Mouse (Mus musculus) kidney, postnatal 25 days (tissue): ENCODE data around the gene Shroom2.
A peak's percentile ranks its signal among the peaks of the same experiment; 100 is the strongest.

Source experiments
- DNase-seq, 2 experiments: peaks; one replicate each; pipeline ENCODE4 v3.0.0; 2021; ENCODE audit warnings: mixed read lengths in 2 of 2

Shroom2 gene

DNA sequence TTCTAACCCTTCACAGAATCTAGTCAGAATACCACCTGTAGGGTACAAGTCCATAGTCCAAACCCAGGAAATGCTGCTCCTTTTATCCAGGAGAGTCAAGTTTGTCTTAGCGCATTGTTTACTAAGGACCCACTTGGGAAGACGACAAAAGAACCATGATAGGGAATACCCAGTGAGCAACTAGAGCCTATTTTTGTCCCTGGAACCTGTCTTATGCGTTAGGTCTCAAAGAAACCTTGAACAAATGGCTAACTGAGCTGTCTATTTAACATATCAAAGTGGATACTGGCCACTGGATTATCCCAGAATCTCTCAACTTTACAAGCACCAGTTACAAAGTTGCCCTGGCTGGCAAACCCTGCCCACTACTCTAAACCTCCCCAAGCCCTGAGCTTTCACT is 67.6 kb downstream of the Shroom2 start:
- no peak for DNase-seq

GRCm38 (mm10) chrX:152690788-152691291 is 78.4 kb downstream of the Shroom2 start:
- DNase-seq, result no peak

DNA sequence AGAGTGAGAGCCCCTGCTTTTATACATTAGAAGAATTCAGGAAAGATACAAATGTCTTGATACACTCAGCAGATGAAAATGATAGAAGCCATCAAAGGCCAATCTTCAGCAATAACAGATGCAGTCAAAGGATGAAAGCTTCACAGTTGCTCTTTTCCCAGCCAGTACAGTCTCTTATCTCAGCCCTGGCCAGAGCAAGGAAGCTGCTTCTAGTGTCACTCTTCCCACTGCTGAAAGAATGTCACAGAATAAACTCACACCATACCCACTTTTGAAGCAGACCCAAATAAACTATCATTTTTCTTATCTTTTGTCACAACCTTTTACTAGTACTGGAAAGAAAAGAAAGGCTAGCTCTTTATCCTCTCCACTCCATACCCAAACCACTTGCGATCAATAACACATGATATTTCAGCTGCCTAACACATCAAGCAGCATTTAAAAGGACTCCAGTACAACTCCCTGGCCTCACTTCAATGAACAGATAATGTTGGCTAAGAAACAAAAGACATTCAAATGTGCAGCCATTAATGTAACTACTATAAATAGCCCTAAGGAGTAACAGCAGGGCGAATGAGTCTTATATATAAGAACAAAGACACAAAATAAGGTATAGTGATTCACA is 90.0 kb downstream of the Shroom2 start:
- DNase-seq, result no peak

DNA sequence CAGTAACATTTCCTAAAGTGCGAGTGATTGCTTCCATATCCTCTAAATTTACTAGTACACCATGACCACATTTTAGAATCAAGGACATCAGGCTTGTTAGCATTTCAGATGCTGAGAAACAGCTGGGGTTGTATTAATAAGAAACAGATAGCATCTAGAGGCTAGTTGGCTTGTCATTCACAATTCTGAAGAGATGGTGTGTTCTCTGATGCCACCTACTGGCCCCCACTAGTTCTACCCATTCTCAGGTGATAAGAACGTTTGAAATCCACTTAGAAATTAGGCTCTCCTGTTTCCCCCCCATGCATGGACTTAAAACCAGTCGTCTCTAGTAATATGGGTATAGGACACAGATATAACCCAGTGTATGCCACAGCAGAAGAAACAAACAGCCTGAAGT is 92.9 kb downstream of the Shroom2 start:
- DNase-seq, result peak in 1 of 2 experiments; percentile 4

- DNase-seq, result peak; percentile 11 to 39
Measured at GRCm38 (mm10) chrX:152673431-152673830, 95.8 kb downstream of the Shroom2 start.

DNA sequence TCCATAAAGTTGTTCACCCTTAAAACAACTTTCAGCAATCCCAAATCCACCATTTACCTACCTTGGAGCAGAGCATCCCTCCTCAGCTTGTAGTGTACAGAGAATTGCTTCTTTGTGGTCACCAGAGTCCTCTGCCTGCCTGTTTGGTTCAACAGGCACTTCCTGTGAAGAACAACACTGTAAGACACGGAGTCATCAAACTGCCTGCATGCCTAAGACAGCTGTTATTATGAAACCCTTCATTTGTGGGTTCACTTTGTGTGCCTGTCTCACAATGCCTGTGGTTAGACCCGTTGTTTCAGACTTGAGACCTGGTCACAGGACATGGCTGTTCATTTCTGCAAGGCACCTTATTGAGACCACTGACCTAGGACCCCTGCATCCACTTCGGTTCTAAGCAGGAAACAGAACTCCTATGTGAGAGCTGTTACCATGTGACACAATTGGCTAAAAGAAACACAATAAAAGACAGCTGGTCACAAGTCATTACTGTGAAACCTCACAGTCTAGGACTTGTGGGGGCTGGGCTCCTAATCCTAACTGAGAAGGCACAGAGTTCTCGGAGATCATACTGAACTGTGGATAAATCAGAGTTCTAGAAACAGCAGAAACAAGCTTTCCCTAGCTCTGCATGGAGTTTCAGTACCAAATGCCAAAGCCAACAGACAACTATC is 111.8 kb downstream of the Shroom2 start:
- no peak for DNase-seq

DNA sequence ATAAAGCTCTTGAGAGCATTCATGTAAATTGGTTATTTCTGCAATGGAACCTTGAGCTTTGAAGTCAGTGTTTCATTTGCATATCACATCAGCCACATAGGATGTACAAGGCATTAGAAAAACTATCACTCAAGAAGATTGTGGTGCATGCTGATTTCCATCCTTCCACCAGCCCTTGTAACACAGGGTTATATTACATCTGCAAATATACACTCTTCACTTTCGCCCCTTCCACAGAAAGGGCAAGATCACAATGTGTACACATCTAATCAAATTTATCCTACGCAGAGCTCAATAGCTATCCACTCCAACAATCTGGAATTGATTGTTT is 112.7 kb downstream of the Shroom2 start:
- DNase-seq, result no peak

DNA sequence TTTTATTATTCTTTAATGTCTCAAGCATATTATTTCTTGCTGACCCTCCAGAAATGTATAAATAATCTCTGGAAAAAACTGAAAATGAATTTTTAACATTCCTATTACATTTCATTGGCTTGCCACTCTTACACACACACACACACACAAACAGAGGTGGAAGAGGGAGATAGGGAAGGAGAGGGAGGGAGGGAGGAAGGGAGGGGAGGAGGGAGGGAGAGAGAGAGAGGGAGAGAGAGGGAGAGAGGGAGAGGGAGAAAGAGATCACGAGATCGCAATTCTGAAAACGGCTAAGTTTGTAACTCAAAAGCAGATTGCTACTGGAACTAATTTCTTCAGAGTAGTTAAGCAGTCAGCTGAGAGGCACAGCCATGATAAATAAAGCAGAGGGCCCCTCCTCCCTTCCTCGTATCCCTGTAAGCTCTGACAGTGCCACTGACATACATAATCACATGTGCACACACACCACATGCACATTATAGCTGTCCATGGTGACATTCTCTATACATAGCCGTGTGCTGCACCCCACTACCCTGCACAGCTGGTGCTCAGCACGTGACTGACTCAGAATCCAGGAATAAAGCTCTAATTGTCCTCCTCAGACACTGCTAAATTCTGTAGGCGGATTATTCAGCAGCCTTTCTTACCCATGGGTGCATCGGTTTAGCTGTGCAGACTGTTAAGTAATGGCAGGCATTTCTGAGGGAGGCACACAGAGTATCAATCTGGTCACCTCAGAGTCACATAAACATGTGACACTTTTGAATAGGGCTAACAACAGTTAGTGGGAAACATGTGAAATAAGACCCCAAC is 113.3 kb downstream of the Shroom2 start:
- DNase-seq, result no peak

GRCm38 (mm10) chrX:152652676-152653075 is 116.6 kb downstream of the Shroom2 start:
- DNase-seq, result no peak

DNA sequence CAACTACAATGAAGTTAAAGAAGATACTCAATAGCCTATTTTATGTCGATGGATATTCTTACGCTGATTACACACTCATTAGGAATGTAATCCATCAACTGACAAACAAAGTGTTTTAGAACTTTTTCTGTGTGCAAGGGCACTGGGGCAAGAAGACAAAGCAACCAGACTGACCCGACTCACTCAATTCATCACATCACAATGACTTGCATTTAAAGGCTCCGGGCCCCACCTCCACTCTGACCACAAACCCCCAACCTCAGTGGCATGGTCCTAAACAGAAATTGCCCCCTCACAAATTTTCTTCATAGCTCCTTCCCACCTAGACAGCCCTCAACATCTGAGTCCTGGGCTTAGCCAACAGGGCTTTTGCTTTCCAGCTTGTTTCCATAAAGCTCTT is 124.4 kb downstream of the Shroom2 start:
- DNase-seq, result no peak

- DNase-seq, result no peak
Measured at GRCm38 (mm10) chrX:152643679-152644638, 125.3 kb downstream of the Shroom2 start.

DNA sequence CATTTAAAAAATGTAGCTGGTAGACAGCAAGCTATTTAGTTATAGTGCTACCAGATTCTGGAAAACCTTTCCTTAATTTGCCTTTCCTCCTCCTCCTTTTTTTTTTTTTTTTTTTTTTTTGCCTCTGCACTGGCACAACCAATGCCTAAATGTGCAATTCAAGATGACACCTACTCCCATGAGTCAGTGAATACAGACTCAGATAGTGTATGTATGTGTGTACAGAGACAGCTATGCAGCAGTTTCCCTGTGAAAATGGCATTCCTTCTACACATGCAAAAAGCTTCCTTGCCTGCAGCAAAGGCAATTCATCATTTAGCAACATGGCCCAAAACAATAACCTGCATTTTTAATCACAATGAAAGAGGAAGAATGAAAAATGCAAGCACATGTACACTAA is 126.1 kb downstream of the Shroom2 start:
- no peak for DNase-seq

DNA sequence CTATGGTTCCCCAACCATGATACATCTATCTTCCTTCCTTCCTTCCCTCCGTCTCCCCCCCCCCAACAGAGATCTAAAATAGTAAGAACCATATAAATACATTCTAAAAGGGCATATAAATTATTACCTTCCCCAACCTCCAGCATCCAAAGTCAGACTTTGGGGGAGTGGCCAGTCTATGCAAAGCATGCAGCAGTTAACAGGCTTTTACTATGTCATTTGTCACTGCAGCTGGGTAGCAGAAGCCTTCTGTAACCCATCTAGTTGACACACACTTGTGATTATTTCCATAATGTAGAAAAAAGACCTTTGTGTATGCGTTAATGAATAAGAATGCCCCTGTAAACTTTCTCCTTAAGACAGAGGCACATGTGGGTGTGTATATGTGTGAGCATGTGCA is 126.6 kb downstream of the Shroom2 start:
- DNase-seq, result no peak

DNA sequence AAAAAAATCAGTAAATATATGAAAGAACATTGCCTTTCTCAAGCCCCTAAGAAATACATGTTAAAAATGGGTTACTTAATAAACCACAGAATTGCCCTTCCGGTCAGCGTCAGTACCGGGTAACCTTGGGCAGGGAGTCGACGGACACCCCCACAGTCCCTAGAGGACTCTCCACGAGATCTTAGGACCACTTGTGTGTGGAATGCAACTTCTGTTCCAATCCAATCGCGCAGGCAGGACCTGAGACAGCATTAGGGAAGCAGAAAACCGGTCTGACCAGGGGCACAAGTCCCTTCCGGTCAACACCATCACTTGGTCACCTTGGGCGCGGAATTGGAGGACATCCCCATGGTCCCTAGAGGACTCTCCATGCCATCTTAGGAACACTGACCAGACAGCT is 133.9 kb downstream of the Shroom2 start:
- no peak for DNase-seq

- no peak for DNase-seq
Measured at GRCm38 (mm10) chrX:152621407-152621806, 147.9 kb downstream of the Shroom2 start.

- peak; percentile 71 to 72 for DNase-seq
Measured at GRCm38 (mm10) chrX:152620917-152621316, 148.3 kb downstream of the Shroom2 start.

DNA sequence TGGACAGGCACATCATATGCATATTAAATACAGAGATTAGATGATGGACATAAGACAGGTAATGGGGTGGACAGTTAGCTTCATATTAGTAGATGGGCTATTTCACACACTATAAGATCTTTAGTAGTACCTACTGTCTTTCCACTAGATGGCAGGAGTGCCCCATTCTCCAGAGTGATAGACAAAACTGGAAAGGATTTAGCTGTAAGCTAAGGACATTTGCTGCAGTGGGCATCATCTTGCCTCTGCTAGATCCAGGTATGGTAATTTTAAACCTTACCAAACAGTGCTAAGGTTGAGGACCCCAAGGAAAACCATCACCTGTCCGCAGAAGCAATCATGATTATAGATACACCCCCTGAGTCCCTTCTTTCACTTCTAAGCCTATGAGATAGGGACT is 150.8 kb downstream of the Shroom2 start:
- peak in 1 of 2 experiments; percentile 31 for DNase-seq

DNA sequence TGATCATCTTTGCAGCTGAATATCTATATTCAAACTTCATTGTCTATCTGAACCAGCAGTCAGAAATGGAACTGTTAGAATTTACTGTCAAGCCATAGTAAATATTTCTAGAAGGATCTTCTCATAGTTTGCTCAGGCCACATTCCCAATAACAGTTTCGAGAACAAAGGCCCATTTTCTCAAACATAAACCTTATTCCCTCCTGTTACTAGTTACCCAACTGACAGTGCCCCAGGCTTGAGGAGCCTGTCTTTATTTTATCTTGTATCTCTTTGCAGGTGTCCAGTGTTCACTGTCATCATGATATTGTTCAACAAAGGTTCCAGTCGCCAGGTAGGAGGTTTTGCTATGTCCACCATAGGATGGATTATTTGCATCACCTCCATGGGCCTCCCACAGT is 206.2 kb downstream of the Shroom2 start, which contains the start of gene Cldn34a:
Gene Cldn34a, plus strand, starts transcription at position 301 of the 400 bp plus-strand sequence.
- no peak for DNase-seq
